Mouse (Mus musculus): ENCODE data around the gene Phyhipl.

The Phyhipl gene

GRCm38 (mm10) chr10:70631142-70631541 is 24.6 kb downstream of the Phyhipl start:
- DNase-seq (ENCODE audit: low spot score) = no peak

GRCm38 (mm10) chr10:70623461-70623860 is 32.3 kb downstream of the Phyhipl start:
- DNase-seq (ENCODE audit: low spot score) = no peak

- no peak for DNase-seq (ENCODE audit: low spot score)
Observed at GRCm38 (mm10) chr10:70616377-70616776, 39.4 kb downstream of the Phyhipl start.

DNA sequence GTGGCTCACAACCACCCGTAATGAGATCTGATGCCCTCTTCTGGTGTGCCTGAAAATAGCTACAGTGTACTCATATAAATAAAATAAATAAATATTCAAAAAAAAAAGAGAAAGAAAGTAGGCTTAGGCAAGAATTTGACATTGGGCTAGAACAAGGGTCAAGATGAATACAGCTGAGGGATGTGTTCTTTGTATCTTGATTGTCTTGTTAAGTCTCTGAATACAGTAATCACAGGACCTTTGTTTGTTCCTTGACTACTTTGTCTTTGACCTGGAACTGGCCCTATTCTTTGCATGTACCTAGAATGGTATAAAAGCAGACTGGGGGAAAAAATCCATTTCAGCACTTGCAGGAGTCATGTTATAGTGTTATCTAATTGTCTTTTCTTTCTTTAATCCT is 44.1 kb downstream of the Phyhipl start:
- no peak for DNase-seq (ENCODE audit: low spot score)

DNA sequence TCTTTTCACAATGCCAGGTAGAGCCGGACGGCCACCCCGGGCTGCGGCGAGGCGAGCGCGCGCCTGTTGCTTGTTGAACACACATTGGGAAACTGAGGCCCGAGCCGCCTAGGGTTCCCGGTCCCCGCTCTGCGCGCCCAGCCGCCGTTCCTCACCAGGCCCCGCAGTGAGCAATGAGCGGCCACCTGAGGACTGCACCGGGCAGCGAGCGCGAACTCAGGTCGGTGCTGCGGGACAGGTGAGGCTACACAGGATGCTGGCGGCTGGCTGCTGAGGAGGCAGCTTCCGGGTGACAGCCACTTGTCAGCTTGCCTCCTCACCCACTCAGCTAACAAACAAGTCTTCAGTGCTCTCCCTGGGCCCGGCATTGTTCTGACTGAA is 55.9 kb downstream of the Phyhipl start:
- no peak for DNase-seq (ENCODE audit: low spot score)

- peak; percentile 86 for DNase-seq (ENCODE audit: low spot score)
Observed at GRCm38 (mm10) chr10:70599126-70599924, 56.4 kb downstream of the Phyhipl start.

DNA sequence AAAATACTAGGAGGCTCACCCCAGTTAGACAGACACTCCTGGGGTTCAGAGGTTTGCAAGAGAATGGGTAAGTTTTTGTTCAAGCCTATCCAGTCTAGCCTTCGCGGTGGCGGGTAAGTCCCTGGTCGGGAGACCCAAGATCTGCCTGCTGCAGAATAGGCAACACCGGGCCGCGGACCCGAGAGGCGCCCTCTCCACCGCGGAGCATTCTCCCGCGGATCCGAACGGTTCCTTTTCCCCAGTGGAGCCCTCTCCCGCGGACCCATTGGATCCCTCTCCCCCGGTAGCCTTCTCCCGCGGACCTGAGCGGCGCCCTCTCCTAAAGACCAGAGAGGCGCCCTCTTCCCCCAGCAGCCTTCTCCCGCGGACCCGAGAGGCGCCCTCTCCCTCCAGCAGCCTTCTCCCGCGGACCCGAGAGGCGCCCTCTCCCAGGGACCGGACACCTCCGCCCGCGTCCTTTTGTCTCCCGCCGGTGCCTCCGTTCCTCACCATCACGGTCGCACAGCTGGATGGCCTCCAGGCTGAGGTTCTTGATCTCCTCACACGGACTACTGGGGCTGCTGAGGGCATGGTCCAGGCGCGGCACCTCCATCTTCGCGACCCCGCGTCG is 57.1 kb downstream of the Phyhipl start:
- no peak for DNase-seq (ENCODE audit: low spot score)

DNA sequence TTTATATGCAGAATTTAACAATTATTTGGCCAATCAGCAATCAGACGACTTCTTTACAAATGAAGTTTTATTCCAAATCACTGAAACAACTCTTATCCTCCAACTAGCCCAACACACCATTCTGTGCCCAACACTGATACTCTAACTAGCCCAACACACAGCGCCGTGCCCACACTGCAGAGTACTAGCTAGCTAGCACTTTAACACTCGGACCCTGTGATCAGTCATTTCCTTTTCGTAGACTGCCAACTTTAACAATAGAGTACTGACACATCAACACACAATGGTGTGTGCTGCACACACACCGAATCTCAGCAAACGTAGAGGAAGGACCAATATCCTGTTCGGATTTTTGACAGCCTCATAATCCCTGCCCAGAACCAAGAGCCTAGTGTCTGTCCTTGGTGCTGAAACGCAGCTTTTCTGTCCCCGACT is 57.7 kb downstream of the Phyhipl start:
- peak; percentile 82 for DNase-seq (ENCODE audit: low spot score)

DNA sequence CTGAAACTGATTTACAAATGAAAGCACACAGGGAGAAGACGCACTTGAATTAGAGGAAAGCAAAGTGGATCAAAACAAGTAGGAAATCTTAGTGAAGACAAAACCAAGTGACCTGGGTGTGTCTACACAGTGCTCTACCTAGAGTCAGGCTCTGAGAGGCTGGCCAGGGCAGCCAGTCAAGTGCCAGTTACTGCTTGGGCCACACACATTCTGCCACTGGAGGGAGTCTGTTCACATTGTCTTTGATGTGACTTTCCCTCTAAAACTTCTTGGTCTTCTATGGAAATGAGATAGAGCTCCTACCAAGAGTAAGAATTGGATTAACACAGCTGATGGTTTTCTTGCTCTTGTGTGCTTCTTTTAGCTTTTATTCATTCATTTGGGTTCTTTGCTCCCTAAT is 61.8 kb downstream of the Phyhipl start:
- peak; percentile 48 for DNase-seq (ENCODE audit: low spot score)

DNA sequence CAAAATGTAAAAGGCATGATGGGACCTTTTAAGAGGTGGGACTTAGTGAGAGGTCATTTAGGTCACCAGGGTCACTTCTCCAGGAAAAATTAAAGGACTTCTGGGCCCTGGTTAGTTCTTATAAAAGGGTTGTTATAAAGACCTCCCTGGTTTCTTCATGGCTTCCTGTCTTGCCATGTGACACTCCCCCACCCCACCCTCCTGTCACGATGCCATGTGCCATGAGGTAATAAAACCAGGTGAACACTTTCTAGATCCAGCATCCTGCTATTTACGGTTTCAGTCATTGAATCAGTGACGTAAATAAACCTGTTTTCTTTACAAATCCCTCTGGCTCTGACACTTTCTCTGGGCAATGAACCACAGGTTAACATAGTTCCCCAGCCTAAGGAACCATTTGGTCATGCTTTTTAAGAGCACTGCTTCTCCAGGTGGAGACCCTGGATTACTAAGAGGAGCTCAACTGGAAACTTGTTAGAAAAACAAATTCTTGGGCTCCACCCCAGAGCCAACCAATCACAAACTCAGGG is 68.8 kb downstream of the Phyhipl start:
- DNase-seq (ENCODE audit: low spot score) = no peak

DNA sequence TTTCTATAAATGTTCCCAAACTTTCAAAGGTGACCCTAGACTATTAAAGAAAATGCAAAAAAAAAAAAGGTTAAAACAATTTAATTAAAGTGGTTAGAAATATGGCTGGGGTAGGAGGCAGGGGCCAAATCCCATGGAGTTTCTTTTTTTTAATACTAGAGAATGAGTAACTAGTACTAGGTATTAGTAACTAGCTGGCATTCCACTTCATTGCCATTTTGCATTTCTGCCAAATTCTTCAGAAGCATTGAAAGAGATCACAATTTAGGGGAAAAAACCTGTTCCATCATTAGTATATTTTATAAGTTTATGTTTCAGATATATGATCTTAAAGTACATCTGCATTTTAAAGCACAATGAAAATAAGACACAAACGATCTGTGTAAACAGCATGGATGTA is 71.6 kb downstream of the Phyhipl start:
- DNase-seq (ENCODE audit: low spot score) = no peak

DNA sequence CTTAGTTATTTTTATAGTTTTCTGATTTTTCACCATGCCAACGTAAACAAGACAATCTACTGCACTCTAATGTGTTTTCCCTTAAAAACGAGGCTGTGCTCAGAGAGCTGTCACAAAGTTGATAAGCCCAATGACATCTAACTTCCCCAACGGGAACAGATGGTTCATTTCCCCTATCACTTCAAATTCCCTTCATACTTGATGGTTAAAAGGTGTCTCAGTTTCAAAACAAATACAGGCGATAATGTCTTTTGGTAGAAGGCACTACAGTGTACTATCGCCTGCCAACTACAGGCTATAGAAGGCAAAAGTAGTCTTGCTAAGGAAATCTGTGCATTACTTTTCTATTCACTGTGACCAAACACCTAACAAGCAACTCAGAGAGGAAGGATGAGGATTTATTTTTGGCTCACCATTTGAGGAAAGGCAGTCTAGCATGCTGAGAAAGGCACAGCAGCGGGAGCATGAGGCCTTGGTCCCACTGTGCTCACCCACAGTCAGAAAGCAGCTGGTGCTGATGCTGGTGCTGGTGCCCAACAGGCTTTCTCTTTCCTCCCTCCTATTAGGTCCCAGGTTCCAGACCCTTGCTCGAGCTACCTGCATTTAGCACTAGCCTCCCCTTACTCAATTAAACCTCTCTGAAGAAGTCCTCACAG is 74.1 kb downstream of the Phyhipl start:
- no peak for DNase-seq (ENCODE audit: low spot score)

GRCm38 (mm10) chr10:70563636-70564035 is 92.1 kb downstream of the Phyhipl start:
- peak; percentile 52 for DNase-seq (ENCODE audit: low spot score)

- DNase-seq (ENCODE audit: low spot score) = no peak
Observed at GRCm38 (mm10) chr10:70552531-70552930, 103.2 kb downstream of the Phyhipl start.

DNA sequence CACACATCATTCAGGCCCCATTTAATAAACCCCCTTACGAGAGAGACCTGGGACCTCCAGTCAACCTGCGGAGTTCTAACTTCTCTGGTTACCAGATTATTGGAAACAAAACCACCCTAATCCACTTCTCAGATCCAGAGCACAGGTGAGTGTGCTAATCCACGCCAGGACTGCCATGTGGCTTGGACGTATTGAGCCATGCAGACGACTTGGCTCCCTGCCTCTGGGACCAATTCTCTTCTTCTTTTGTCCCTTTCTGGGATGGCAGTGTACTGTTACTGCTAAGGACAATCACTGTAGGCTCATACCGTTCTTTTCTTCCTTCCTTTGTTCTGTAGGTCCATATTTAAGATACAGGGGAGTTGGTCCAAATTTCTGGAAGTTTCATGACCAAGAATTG is 112.9 kb downstream of the Phyhipl start:
- no peak for DNase-seq (ENCODE audit: low spot score)

DNA sequence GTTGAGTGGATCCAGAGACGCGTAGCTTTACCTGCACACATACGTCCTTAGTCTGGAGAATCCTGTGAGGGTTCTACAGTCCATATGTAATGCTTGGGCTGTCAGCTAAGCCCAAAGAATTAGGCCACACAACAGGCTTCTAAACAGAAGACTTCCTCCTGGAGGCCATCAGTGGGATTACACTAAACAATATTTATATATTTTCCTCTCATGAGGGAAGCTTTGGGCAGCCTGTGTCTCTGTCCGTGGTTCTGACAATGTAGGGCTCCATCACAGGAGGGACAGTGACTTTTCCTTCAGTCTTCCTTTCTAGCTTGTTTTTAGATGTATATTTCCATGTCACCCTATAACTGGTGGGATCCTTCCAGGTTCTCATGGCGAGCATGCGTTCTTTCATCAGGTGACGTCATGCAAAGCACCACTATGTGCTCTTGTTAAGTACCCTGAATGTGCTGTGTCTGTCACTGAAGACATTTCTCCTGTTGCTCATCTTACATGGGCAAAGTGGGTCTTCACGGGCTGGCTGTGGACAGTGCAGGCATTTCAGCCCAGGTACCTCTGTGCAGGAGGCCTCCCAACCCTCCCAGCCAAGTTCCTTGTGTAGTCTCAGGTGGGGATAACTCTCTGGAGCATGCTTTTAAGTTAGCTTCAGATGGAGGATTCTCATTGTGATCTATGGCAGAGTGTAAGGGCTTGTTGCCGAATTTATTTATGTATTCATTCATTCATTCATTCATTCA is 115.1 kb downstream of the Phyhipl start:
- peak; percentile 65 for DNase-seq (ENCODE audit: low spot score)

DNA sequence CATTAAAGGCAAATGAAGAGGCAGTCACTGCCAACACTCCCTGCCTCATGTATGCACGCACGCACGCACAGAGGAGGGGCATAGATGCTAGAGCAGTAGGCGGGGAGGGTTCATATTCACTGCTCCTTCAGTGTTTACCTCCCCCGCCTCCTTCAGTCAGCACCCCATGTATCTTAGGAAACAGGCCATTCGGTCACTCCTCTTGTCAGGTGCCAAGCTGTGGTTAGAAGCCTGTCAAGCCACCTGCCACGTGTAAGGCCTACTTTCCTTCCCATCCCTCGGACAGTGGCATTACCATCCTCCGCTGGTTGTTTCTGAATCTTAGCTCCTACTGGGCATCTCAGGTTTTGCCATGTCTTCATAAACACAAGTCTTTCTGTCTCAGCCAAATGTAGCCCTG is 116.5 kb downstream of the Phyhipl start:
- no peak for DNase-seq (ENCODE audit: low spot score)

- no peak for DNase-seq (ENCODE audit: low spot score)
Observed at GRCm38 (mm10) chr10:70537694-70538093, 118.1 kb downstream of the Phyhipl start.

- peak; percentile 18 for DNase-seq (ENCODE audit: low spot score)
Observed at GRCm38 (mm10) chr10:70535401-70535800, 120.4 kb downstream of the Phyhipl start.

DNA sequence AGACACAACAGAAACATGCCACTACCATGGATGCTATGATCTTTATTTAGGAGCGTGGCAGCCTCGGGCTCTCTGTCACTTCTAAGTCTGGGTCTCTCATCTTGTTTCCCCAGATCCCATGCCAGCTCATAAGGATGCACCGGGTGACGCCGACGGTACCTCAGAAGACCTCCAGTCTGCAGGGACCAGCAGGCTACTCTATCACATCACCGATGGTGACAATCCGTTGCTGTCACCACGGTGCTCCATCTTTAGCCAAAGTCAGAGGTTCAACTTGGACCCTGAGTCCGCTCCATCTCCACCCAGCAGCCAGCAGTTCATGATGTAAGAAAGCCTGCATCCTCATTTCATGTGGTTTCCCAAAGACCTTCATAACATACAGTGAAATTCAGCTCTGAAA is 121.2 kb downstream of the Phyhipl start:
- no peak for DNase-seq (ENCODE audit: low spot score)

DNA sequence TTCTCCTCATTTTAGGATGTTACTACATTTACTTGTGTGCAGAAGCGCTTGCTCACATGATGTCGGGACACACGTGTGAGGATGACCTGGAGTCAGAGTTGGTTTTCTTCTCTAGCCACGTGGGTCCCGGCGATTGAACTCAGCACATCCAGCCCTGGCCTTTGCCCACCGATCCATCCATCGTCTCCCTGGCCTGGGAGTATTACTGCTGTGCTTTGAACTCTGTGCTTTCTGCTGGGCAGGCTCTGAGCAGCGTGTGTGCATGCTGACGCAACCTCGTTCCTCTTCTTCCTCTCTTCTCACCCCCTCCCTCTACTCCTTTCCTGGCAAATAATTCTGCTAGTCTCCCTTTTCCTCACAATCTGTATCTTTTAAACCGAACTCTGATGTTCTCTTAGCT is 121.8 kb downstream of the Phyhipl start:
- no peak for DNase-seq (ENCODE audit: low spot score)

- DNase-seq (ENCODE audit: low spot score) = no peak
Observed at GRCm38 (mm10) chr10:70533301-70533781, 122.4 kb downstream of the Phyhipl start.
